Mouse (Mus musculus) MEL (cell line): Measurements from ENCODE around the gene Pde8a. TPM values are rescaled to one million over a fixed set of nuclear protein-coding genes. Genes with fewer than 3 reads are reported as not detected.

Source experiments
- DNase-seq: peaks from one replicate; pipeline ENCODE4 v3.0.0; 2011; ENCODE audit warnings: low read depth, low spot score
- H3K27ac ChIP-seq: 2 replicates; pipeline ENCODE4 v1.5.1; 2012; ENCODE audit warnings: low read depth, mild to moderate bottlenecking, control low read depth, low read length, moderate library complexity; ENCODE audit not compliant: control insufficient read depth
- H3K27me3 ChIP-seq, 2 experiments: fragments of 150-350 bp in 1 of 2; sonication (generic) in 1 of 2; 2 replicates each; pipeline ENCODE4 v1.6.1; 2012; ENCODE audit warnings: low read length in 2 of 2, mild to moderate bottlenecking in 2 of 2, improper control_type of control experiment in 1 of 2, moderate library complexity in 1 of 2; ENCODE audit not compliant: insufficient read depth in 2 of 2, control insufficient read depth in 1 of 2
- H3K36me3 ChIP-seq, 2 experiments: 2 replicates each; pipeline ENCODE4 v1.6.1; 2012 to 2014; ENCODE audit warnings: low read length in 2 of 2, improper control_type of control experiment in 1 of 2, inconsistent platforms in 1 of 2, mild to moderate bottlenecking in 1 of 2; ENCODE audit not compliant: insufficient read depth in 2 of 2, control insufficient read depth in 1 of 2
- H3K4me1 ChIP-seq, 2 experiments: fragments of 150-350 bp in 1 of 2; sonication (generic) in 1 of 2; 2 replicates each; pipeline ENCODE4 v1.6.1; 2012; ENCODE audit warnings: low read length in 2 of 2, improper control_type of control experiment in 1 of 2, mild to moderate bottlenecking in 1 of 2; ENCODE audit not compliant: insufficient read depth in 2 of 2, control insufficient read depth in 1 of 2
- H3K4me3 ChIP-seq, 2 experiments: fragments of 150-350 bp in 1 of 2; sonication (generic) in 1 of 2; 2 replicates each; pipeline ENCODE4 v1.5.1; 2012; ENCODE audit warnings: low read depth in 2 of 2, low read length in 2 of 2, mild to moderate bottlenecking in 2 of 2, moderate library complexity in 2 of 2, control low read depth in 1 of 2, improper control_type of control experiment in 1 of 2; ENCODE audit not compliant: control insufficient read depth in 1 of 2, insufficient read depth in 1 of 2
- H3K79me2 ChIP-seq: 2 replicates; pipeline ENCODE4 v1.6.1; 2012; ENCODE audit warnings: mild to moderate bottlenecking, low read length, moderate library complexity; ENCODE audit not compliant: control insufficient read depth, poor library complexity, insufficient read depth
- H3K9ac ChIP-seq: 2 replicates; pipeline ENCODE4 v1.6.1; 2012; ENCODE audit warnings: low read depth, mild to moderate bottlenecking, control low read depth, low read length, moderate library complexity; ENCODE audit not compliant: control insufficient read depth, poor library complexity, severe bottlenecking
- H3K9me3 ChIP-seq: fragments of 150-350 bp; sonication (generic); replicated peaks from 2 replicates; pipeline ENCODE4 v1.6.1; 2012; ENCODE audit warnings: mild to moderate bottlenecking, low read length, improper control_type of control experiment, moderate library complexity; ENCODE audit not compliant: insufficient read depth
- CHD2 ChIP-seq: IDR thresholded peaks from 2 replicates; pipeline ENCODE4 v1.6.1; 2011; ENCODE audit warnings: low read length, improper control_type of control experiment
- CTCF ChIP-seq, 3 experiments: IDR thresholded peaks in 2 of 3; conservative IDR thresholded peaks in 1 of 3; 2 replicates each; pipeline ENCODE4 v1.5.1; 2011 to 2012; ENCODE audit warnings: low read length in 3 of 3, low read depth in 2 of 3, mild to moderate bottlenecking in 2 of 3, improper control_type of control experiment in 1 of 3, inconsistent platforms in 1 of 3, mixed read lengths in 1 of 3, moderate library complexity in 1 of 3; ENCODE audit not compliant: control insufficient read depth in 1 of 3, insufficient read depth in 1 of 3, poor library complexity in 1 of 3, severe bottlenecking in 1 of 3
- ELF1 ChIP-seq: IDR thresholded peaks from 2 replicates; pipeline ENCODE4 v1.6.1; 2014; ENCODE audit warnings: low read depth, mild to moderate bottlenecking, inconsistent platforms, low read length, improper control_type of control experiment, moderate library complexity
- EP300 ChIP-seq, 2 experiments: IDR thresholded peaks; 2 replicates each; pipeline ENCODE4 v1.6.1; 2011; ENCODE audit warnings: improper control_type of control experiment in 2 of 2, low read length in 2 of 2, low read depth in 1 of 2, mild to moderate bottlenecking in 1 of 2
- ETS1 ChIP-seq: IDR thresholded peaks from 2 replicates; pipeline ENCODE4 v1.6.1; 2012; ENCODE audit warnings: low read depth, mild to moderate bottlenecking, inconsistent platforms, low read length, improper control_type of control experiment, moderate library complexity
- GABPA ChIP-seq: IDR thresholded peaks from 2 replicates; pipeline ENCODE4 v1.6.1; 2012; ENCODE audit warnings: low read depth, mild to moderate bottlenecking, inconsistent platforms, low read length, improper control_type of control experiment, moderate library complexity
- GATA1 ChIP-seq: IDR thresholded peaks from 2 replicates; pipeline ENCODE4 v1.6.1; 2011; ENCODE audit warnings: low read depth, low read length, improper control_type of control experiment
- HCFC1 ChIP-seq: IDR thresholded peaks from 2 replicates; pipeline ENCODE4 v1.6.1; 2012; ENCODE audit warnings: low read depth, mild to moderate bottlenecking, inconsistent platforms, low read length, improper control_type of control experiment, moderate library complexity
- JUND ChIP-seq: IDR thresholded peaks from 2 replicates; pipeline ENCODE4 v1.6.1; 2011; ENCODE audit warnings: low read depth, mild to moderate bottlenecking, improper control_type of control experiment, low read length
- MAFK ChIP-seq: IDR thresholded peaks from 2 replicates; pipeline ENCODE4 v1.6.1; 2011; ENCODE audit warnings: low read depth, mild to moderate bottlenecking, low read length, improper control_type of control experiment, borderline replicate concordance
- MAX ChIP-seq: IDR thresholded peaks from 2 replicates; pipeline ENCODE4 v1.6.1; 2011; ENCODE audit warnings: low read length, improper control_type of control experiment
- MEF2A ChIP-seq: IDR thresholded peaks from 2 replicates; pipeline ENCODE4 v1.6.1; 2014; ENCODE audit warnings: low read depth, mild to moderate bottlenecking, inconsistent platforms, low read length, improper control_type of control experiment; ENCODE audit not compliant: poor library complexity, insufficient replicate concordance, severe bottlenecking; ENCODE audit errors: extremely low read depth
- MYC ChIP-seq: IDR thresholded peaks from 2 replicates; pipeline ENCODE4 v1.6.1; 2011; ENCODE audit warnings: low read depth, mild to moderate bottlenecking, low read length, improper control_type of control experiment, moderate library complexity
- NELFE ChIP-seq: IDR thresholded peaks from 2 replicates; pipeline ENCODE4 v1.6.1; 2011; ENCODE audit warnings: low read depth, low read length, improper control_type of control experiment
- POLR2AphosphoS2 ChIP-seq: IDR thresholded peaks from 2 replicates; pipeline ENCODE4 v1.6.1; 2011; ENCODE audit warnings: low read length, improper control_type of control experiment
- POLR2AphosphoS5 ChIP-seq: IDR thresholded peaks from 2 replicates; pipeline ENCODE4 v1.6.1; 2012; ENCODE audit warnings: low read depth, borderline replicate concordance, mild to moderate bottlenecking, inconsistent platforms, low read length, moderate library complexity, mixed read lengths
- RCOR1 ChIP-seq: IDR thresholded peaks from 2 replicates; pipeline ENCODE4 v1.6.1; 2012; ENCODE audit warnings: low read depth, mild to moderate bottlenecking, inconsistent platforms, low read length, improper control_type of control experiment
- SIN3A ChIP-seq: IDR thresholded peaks from 2 replicates; pipeline ENCODE4 v1.6.1; 2012; ENCODE audit warnings: low read length, improper control_type of control experiment, inconsistent platforms
- TBP ChIP-seq: IDR thresholded peaks from 2 replicates; pipeline ENCODE4 v1.8.0; 2011; ENCODE audit warnings: low read depth, low read length, improper control_type of control experiment
- TCF12 ChIP-seq: IDR thresholded peaks from 2 replicates; pipeline ENCODE4 v1.6.1; 2014; ENCODE audit warnings: low read depth, mild to moderate bottlenecking, inconsistent platforms, low read length, improper control_type of control experiment, moderate library complexity
- UBTF ChIP-seq: IDR thresholded peaks from 2 replicates; pipeline ENCODE4 v1.6.1; 2012; ENCODE audit warnings: low read depth, mild to moderate bottlenecking, inconsistent platforms, low read length, improper control_type of control experiment, moderate library complexity, borderline replicate concordance; ENCODE audit not compliant: insufficient read depth
- ZC3H11A ChIP-seq: IDR thresholded peaks from 2 replicates; pipeline ENCODE4 v1.6.1; 2012; ENCODE audit warnings: low read depth, mild to moderate bottlenecking, inconsistent platforms, low read length, improper control_type of control experiment
- ZMIZ1 ChIP-seq: IDR thresholded peaks from 2 replicates; pipeline ENCODE4 v1.6.1; 2012; ENCODE audit warnings: low read depth, mild to moderate bottlenecking, inconsistent platforms, low read length, improper control_type of control experiment, moderate library complexity
- polyA plus RNA-seq, 2 experiments: library from polyadenylated mRNA; stranded (reverse) in 1 of 2; unstranded in 1 of 2; fragments of >175 nt in 1 of 2; fragments of >200 nt in 1 of 2; gene quantifications; 2 replicates each; pipeline versions ENCODE4 v1.2.1 to v1.2.4; 2012; ENCODE audit warnings: low replicate concordance in 2 of 2, low read depth in 1 of 2; ENCODE audit not compliant: insufficient read length in 2 of 2, insufficient read depth in 1 of 2, missing spikeins in 1 of 2
- total RNA-seq: library from RNA; depleted of rRNA; stranded (reverse); fragments of 300-350 nt; gene quantifications from 2 replicates; pipeline ENCODE4 v1.2.3, GENCODE M21; 2012

Pde8a gene
- total and polyA plus RNA-seq, 3 experiments: 0.11 TPM; not detected in 2

- H3K9ac ChIP-seq: no peak overlapping the region
- H3K27me3 ChIP-seq: peaks cover 2 to 6% of the 10 kb centered on the region in 2 experiments
- no peak for TF ChIP-seq JUND
- no peak for TF ChIP-seq NELFE
- no peak for TF ChIP-seq TCF12
- no peak for TF ChIP-seq CHD2
- no peak for TF ChIP-seq CTCF (IDR thresholded peaks at IDR 0.05 in 2 of 3, conservative IDR thresholded peaks at IDR 0.05 in 1 of 3; ENCODE audit: control insufficient read depth in 1 of 3, insufficient read depth in 1 of 3, low read depth in 2 of 3, low read length in 3 of 3, poor library complexity in 1 of 3, severe bottlenecking in 1 of 3)
- no peak for TF ChIP-seq EP300 (IDR thresholded peaks at IDR 0.05; ENCODE audit: low read depth in 1 of 2, low read length in 2 of 2)
- no peak for TF ChIP-seq ZMIZ1
- TF ChIP-seq POLR2AphosphoS2: no peak
- TF ChIP-seq ETS1: no peak
- no peak for TF ChIP-seq HCFC1
- no peak for TF ChIP-seq SIN3A
- TF ChIP-seq UBTF: no peak
- TF ChIP-seq ELF1: no peak
- no peak for TF ChIP-seq MEF2A
- TF ChIP-seq MYC: no peak
- TF ChIP-seq RCOR1: no peak
- TF ChIP-seq MAX: no peak
- TF ChIP-seq, all 39 proteins: peak for 0
- no peaks in the 10 kb centered on the region for H3K4me1 ChIP-seq
- no peak for DNase-seq
- H3K79me2 ChIP-seq: no peaks in the 10 kb centered on the region
- H3K4me3 ChIP-seq: no peak overlapping the region
- H3K36me3 ChIP-seq: no peaks in the 10 kb centered on the region
- H3K9me3 ChIP-seq: no peaks in the 10 kb centered on the region
- no peak overlapping the region for H3K27ac ChIP-seq
These were observed 90.7 kb downstream of the Pde8a start for GRCm38 (mm10) chr7:81304100-81304499.

- H3K4me1 ChIP-seq: no peaks in the 10 kb centered on the region
These were observed 91.3 kb downstream of the Pde8a start for GRCm38 (mm10) chr7:81304675-81305074.

More at GRCm38 (mm10) chr7:81304675-81305074, 91.3 kb downstream of the Pde8a start:
- peaks cover 2 to 5% of the 10 kb centered on the region in 2 experiments for H3K27me3 ChIP-seq
- TF ChIP-seq TCF12 (no peak), ZC3H11A (no peak), GABPA (no peak), MAFK (no peak), TBP (no peak), GATA1 (no peak), ZMIZ1 (no peak), POLR2AphosphoS5 (no peak)
- no peaks in the 10 kb centered on the region for H3K9me3 ChIP-seq
- H3K79me2 ChIP-seq: no peaks in the 10 kb centered on the region
- H3K27ac ChIP-seq: no peak overlapping the region
- no peak overlapping the region for H3K9ac ChIP-seq
- no peaks in the 10 kb centered on the region for H3K36me3 ChIP-seq
- H3K4me3 ChIP-seq: no peak overlapping the region
- no peak for DNase-seq
